Mouse (Mus musculus) kidney, embryonic 16.5 days (tissue): ENCODE results near the gene Cfap52. TPM values are rescaled to one million over a fixed set of nuclear protein-coding genes. Genes with fewer than 3 reads are reported as not detected.

Experiments
- ATAC-seq: fragments of 200-750 bp; cut with Nextera tagmentation; 2 replicates; pipeline ENCODE4 v1.8.0; 2017; ENCODE audit warnings: moderate TSS enrichment; ENCODE audit not compliant: low FRiP score, low TSS enrichment
- H3K27ac ChIP-seq: fragments of 300-500 bp; sonication (generic); 2 replicates; pipeline ENCODE4 v1.5.1; 2014; ENCODE audit warnings: low read length
- H3K27me3 ChIP-seq: fragments of 300-500 bp; sonication (generic); 2 replicates; pipeline ENCODE4 v1.6.1; 2014; ENCODE audit warnings: low read length, control low read depth, mixed read lengths; ENCODE audit not compliant: insufficient read depth
- H3K36me3 ChIP-seq: fragments of 300-500 bp; sonication (generic); 2 replicates; pipeline ENCODE4 v1.6.1; 2014; ENCODE audit warnings: low read length, control low read depth, mixed read lengths; ENCODE audit not compliant: insufficient read depth
- H3K4me1 ChIP-seq: fragments of 300-500 bp; sonication (generic); 2 replicates; pipeline ENCODE4 v1.6.1; 2014; ENCODE audit warnings: low read length, control low read depth, mixed read lengths; ENCODE audit not compliant: insufficient read depth
- H3K4me2 ChIP-seq: fragments of 300-500 bp; sonication (generic); replicated peaks from 2 replicates; pipeline ENCODE4 v1.6.1; 2014; ENCODE audit warnings: low read depth, low read length
- H3K4me3 ChIP-seq: fragments of 300-500 bp; sonication (generic); 2 replicates; pipeline ENCODE4 v1.5.1; 2014; ENCODE audit warnings: mild to moderate bottlenecking, low read length
- H3K9ac ChIP-seq: fragments of 300-500 bp; sonication (generic); replicated peaks from 2 replicates; pipeline ENCODE4 v1.6.1; 2014; ENCODE audit warnings: low read length
- H3K9me3 ChIP-seq: fragments of 300-500 bp; sonication (generic); 2 replicates; pipeline ENCODE4 v1.6.1; 2016; ENCODE audit warnings: low read length, control low read depth
- WGBS: fragments of 180-500 bp; shearing (Covaris S2); extraction: QIAGEN DNeasy Blood & Tissue Kit; methylation state at CpG from one replicate; pipeline ENCODE4 v1.1.7; 2014; 5-methylcytosine and 5-hydroxymethylcytosine counted together
- polyA plus RNA-seq: library from polyadenylated mRNA; unstranded; fragments of >200 nt; fragmentation: Nextera tagmentation; extraction: Ambion mirVana; gene quantifications from 2 replicates; pipeline ENCODE4 v1.2.1, GENCODE M21; 2015

Gene Cfap52
- 1.7 and 2.2 TPM in 2 replicates for polyA plus RNA-seq

DNA sequence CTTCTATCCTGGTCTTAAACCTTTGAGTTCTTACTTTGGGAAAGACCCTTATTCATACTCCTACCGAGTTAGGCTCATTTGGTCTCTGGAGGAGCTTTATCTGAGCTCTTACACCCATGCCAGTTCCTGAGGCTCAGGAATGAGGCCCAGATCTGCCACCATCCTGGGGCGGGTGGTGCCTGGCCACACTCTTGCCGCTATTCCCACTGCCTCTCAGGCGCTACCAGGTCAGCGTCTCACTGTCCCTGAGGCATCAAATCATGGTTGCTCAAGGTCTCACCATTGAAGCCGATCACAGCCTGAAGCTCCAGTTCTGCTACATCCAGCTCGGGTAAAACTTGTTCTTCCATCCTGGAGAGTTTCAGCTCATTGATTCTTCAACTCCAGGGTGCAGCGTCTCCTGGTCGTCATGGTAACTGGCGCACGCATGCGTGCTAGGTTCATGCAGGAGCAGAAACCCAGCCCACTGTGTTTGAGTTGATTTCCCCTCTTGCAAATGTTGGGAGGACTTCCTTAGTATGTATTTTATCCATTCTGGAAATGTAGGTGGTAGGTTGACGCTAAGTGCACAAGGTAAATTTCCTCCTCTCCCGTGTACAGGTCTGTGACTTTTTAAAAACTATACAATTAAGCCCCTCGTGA is at the start of gene Cfap52:
Cfap52 (minus strand) TSS at position 410 of the 642 bp plus-strand sequence.
- Histone ChIP-seq H3K4me1 (peaks cover 14% of the 10 kb centered on the region), H3K36me3 (no peaks in the 10 kb centered on the region), H3K4me2 (peak within 1 kb of the TSS; percentile 81), H3K4me3 (peak within 1 kb of the TSS; percentile 88), H3K27ac (peak within 1 kb of the TSS; percentile 37), H3K9me3 (no peaks in the 10 kb centered on the region), H3K9ac (peak within 1 kb of the TSS; percentile 83), H3K27me3 (no peaks in the 10 kb centered on the region)
- WGBS, result 7% methylated on average over 15 of the region's 15 CpGs
- ATAC-seq, result peak; percentile 75

- H3K9ac ChIP-seq, result no peak overlapping the region
- H3K27me3 ChIP-seq, result no peaks in the 10 kb centered on the region
- no peaks in the 10 kb centered on the region for H3K4me1 ChIP-seq
- ATAC-seq, result no peak
- H3K4me2 ChIP-seq, result no peak overlapping the region
- no peak overlapping the region for H3K27ac ChIP-seq
- no peaks in the 10 kb centered on the region for H3K36me3 ChIP-seq
- WGBS, result 79% methylated on average over 7 of the region's 7 CpGs
- no peaks in the 10 kb centered on the region for H3K9me3 ChIP-seq
- no peak overlapping the region for H3K4me3 ChIP-seq
These were observed 46.8 kb upstream of the Cfap52 start for GRCm38 (mm10) chr11:68012207-68012606.

DNA sequence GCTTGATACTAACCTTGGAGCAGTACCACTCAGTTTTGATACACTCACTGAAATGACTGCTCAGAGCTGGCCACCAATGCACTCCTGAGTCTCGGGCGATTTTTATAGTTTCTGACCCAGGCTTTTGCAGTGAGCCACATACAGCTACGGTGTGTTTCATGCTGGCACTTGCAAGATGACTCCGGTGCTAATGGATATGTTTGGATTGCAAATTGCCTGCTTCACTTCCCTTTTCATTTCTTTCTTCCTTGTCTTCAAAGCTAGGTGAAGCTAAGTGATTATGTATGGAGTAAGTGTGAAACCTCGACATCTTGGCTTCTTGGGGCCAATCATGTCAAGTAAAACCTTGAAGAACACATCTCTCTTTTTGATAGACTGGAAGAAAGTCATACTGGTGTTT is 43.9 kb upstream of the Cfap52 start:
- no peak for ATAC-seq
- no peak overlapping the region for H3K4me3 ChIP-seq
- no peaks in the 10 kb centered on the region for H3K9me3 ChIP-seq
- H3K27me3 ChIP-seq, result no peaks in the 10 kb centered on the region
- H3K36me3 ChIP-seq, result no peaks in the 10 kb centered on the region
- WGBS, result 59% methylated on average over 5 of the region's 5 CpGs
- H3K27ac ChIP-seq, result no peak overlapping the region
- H3K9ac ChIP-seq, result no peak overlapping the region
- no peaks in the 10 kb centered on the region for H3K4me1 ChIP-seq
- no peak overlapping the region for H3K4me2 ChIP-seq

DNA sequence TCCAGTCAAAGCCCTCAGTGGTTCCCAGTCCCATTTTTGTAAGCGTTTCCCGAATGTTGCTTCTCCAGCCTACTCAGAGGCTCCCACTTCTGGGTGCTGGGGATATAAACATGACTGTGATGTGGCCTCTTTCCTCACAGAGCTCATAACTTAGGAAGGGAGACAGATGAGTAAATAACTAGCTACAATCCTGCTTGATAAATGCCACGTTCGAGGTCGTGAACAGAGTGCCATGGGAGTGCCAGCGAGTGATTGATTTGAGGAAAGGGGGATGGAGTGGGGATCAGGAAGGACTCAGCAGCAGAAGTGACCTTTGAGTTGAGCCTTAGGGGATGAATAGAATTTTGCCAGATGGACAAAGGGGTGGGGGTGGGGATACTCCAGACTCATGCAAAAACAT is 42.2 kb upstream of the Cfap52 start:
- Histone ChIP-seq H3K4me1 (no peaks in the 10 kb centered on the region), H3K9me3 (no peaks in the 10 kb centered on the region), H3K4me3 (no peak overlapping the region), H3K27ac (0 out of 2 replicates have a peak overlapping the region, but pooled peaks have one; percentile 15), H3K9ac (no peak overlapping the region), H3K36me3 (no peaks in the 10 kb centered on the region), H3K27me3 (no peaks in the 10 kb centered on the region), H3K4me2 (no peak overlapping the region)
- 28% methylated on average over 6 of the region's 6 CpGs for WGBS
- ATAC-seq, result no peak

DNA sequence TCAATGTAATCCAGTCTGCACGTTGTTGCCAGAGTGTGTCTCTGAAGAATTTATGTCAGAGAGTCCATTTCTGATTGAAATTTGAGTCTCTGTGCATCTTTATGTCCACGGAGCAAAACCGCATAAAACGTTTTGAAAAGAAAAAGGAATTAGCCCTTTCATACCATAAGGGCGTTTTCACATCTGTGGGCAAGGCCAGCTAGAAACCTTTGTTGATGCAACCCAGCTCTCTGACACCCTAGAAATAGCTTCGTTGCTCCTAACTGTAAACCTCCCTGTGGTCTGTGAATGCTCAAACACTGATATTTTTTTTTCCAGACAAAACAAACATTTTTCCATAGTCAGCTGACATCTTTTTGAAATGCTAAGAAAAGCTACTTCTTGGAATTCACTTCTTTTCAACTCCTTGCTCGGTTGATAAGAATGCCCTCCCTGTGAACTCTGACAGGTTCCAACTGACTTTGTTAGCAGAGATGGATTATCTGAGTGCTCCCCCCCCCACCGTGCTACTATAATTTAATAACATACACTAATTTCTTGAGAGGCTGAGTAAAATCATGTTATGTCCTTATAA is 40.9 kb upstream of the Cfap52 start:
- no peak overlapping the region for H3K4me3 ChIP-seq
- H3K27me3 ChIP-seq, result no peaks in the 10 kb centered on the region
- H3K4me1 ChIP-seq, result no peaks in the 10 kb centered on the region
- H3K27ac ChIP-seq, result no peak overlapping the region; the same call in 1 of the 2 replicates
- ATAC-seq, result no peak
- H3K9me3 ChIP-seq, result no peaks in the 10 kb centered on the region
- H3K36me3 ChIP-seq, result no peaks in the 10 kb centered on the region
- no peak overlapping the region for H3K9ac ChIP-seq
- WGBS, result 18% methylated on average over 8 of the region's 8 CpGs
- H3K4me2 ChIP-seq, result 0 out of 2 replicates have a peak overlapping the region, but pooled peaks have one; percentile 3

DNA sequence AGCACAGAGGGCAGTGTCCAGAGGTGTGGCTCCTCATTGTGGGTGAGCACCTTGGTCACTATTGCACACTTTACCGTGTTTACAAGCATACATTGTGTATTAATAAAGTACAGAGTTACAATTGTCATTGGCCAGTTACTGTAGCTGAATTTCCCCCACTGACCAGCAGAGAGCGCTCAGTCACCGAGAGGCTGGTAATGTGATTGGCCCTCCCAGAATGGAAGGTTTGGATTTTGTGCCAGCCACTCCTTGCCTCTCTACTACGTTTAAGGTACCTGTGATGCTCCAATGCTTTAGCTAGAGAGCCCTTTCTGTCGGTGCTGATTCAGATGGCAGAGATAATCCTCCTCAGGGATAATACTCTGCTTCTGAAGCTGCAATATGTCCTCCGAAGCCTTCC is 38.7 kb upstream of the Cfap52 start:
- no peaks in the 10 kb centered on the region for H3K36me3 ChIP-seq
- no peak for ATAC-seq
- no peaks in the 10 kb centered on the region for H3K9me3 ChIP-seq
- WGBS, result 19% methylated on average over 6 of the region's 6 CpGs
- H3K27me3 ChIP-seq, result no peaks in the 10 kb centered on the region
- H3K4me1 ChIP-seq, result no peaks in the 10 kb centered on the region
- no peak overlapping the region for H3K4me3 ChIP-seq
- no peak overlapping the region for H3K27ac ChIP-seq
- H3K9ac ChIP-seq, result no peak overlapping the region
- H3K4me2 ChIP-seq, result no peak overlapping the region

DNA sequence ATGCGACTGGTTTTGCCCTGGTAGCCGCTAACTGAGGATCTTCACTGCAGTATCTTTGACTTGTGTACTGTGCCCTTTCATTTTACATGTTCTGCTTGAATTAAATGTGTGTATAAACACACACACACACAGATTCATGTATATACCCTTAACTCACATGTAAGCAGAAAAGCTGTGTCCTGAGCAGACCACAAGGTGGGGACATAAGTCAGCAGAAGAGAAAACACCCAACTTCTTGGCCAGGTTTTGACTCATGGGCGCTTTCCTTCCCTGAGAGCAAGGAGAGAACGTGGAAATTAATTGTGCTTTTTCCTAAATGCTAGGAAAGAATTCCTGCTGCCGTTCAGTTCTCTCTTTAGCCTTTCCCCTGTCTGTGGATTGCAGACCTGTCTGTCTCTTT is 34.2 kb upstream of the Cfap52 start:
- no peak for ATAC-seq
- no peak overlapping the region for H3K4me3 ChIP-seq
- H3K9ac ChIP-seq, result no peak overlapping the region
- H3K4me2 ChIP-seq, result no peak overlapping the region
- H3K27ac ChIP-seq, result no peak overlapping the region
- H3K9me3 ChIP-seq, result no peaks in the 10 kb centered on the region
- no peaks in the 10 kb centered on the region for H3K4me1 ChIP-seq
- WGBS, result 61% methylated on average over 5 of the region's 5 CpGs
- no peaks in the 10 kb centered on the region for H3K27me3 ChIP-seq
- H3K36me3 ChIP-seq, result no peaks in the 10 kb centered on the region

DNA sequence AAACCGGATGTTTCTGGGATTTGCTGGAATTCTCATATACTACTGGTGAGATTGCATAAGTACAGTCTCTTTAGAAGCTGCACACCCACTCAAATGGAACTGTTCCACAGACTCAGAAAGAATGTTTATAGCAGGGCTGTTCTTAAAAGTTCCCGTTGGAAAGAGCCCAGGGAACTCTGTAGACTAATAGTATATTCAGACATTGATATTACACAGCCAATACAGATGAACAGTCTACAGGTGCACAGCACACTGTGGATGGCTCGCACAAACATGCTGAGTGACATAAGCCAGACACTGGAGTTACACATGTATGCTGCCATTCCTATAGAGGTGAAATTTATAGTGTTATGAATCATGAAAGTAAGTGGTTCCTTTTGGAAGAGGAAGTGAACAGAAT is 33.5 kb upstream of the Cfap52 start:
- no peaks in the 10 kb centered on the region for H3K9me3 ChIP-seq
- no peak overlapping the region for H3K4me2 ChIP-seq
- no peak for ATAC-seq
- H3K9ac ChIP-seq, result no peak overlapping the region
- no peaks in the 10 kb centered on the region for H3K4me1 ChIP-seq
- WGBS, result 76% methylated on average over 3 of the region's 3 CpGs
- H3K4me3 ChIP-seq, result no peak overlapping the region
- no peaks in the 10 kb centered on the region for H3K36me3 ChIP-seq
- no peak overlapping the region for H3K27ac ChIP-seq
- H3K27me3 ChIP-seq, result no peaks in the 10 kb centered on the region

DNA sequence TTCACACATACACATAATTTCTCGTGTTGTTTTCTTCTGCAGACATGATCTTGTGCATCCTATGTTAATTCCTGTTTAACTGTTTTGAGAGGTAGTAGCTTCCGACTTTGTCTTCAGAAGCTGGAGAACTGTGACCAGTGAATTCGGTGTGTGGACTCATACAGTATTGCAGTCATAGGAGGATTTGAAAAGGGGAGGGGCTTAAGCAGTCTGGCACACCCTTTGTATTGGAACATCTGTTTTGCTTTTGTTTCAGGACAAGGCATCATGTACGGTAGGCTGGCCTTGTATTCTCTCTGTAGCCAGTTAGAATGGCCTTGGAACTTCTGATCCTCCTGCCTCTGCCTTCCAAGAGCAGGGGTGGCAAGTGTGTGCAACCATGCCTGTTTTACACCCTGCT is 30.5 kb upstream of the Cfap52 start:
- no peak for ATAC-seq
- Histone ChIP-seq H3K4me1 (no peaks in the 10 kb centered on the region), H3K9ac (no peak overlapping the region), H3K9me3 (no peaks in the 10 kb centered on the region), H3K4me2 (no peak overlapping the region), H3K36me3 (no peaks in the 10 kb centered on the region), H3K4me3 (no peak overlapping the region), H3K27me3 (no peaks in the 10 kb centered on the region), H3K27ac (no peak overlapping the region)
- 81% methylated on average over 4 of the region's 4 CpGs for WGBS

GRCm38 (mm10) chr11:67991240-67991639 is 25.8 kb upstream of the Cfap52 start:
- no peak overlapping the region for H3K27ac ChIP-seq
- no peak overlapping the region for H3K4me2 ChIP-seq
- H3K4me3 ChIP-seq, result no peak overlapping the region
- H3K4me1 ChIP-seq, result no peaks in the 10 kb centered on the region
- H3K9ac ChIP-seq, result no peak overlapping the region
- WGBS, result 76% methylated on average over 4 of the region's 4 CpGs
- H3K36me3 ChIP-seq, result peaks cover 3% of the 10 kb centered on the region; the same call in 1 of the 2 replicates
- H3K27me3 ChIP-seq, result no peaks in the 10 kb centered on the region
- ATAC-seq, result no peak
- no peaks in the 10 kb centered on the region for H3K9me3 ChIP-seq
